Mouse (Mus musculus) embryo, embryonic 10.5 days (tissue): ENCODE measurements around the gene Rufy4.

Experiments used
- DNase-seq: peaks from one replicate; pipeline ENCODE4 v3.0.0-alpha.2; 2015; ENCODE audit warnings: low spot score

Gene Rufy4

DNA sequence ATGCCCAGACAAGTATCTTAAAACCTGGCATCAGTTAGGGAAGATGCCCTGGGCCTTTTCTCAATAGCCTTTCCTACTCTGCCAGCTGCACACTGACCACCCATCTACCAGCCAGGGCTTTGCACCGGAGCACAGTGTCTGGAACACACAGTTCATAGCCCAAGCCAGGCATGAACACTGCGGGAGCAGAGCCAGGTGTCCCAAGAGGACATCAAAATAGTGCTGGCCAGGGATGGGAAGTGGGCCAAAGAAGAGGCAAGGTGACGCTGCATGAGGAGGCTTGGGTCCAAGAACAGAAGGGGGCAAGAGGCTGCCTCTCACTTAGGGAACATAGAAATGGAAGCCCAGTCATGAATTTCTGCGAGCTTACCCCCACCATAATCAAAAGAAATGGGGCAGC, 19.7 kb upstream of the Rufy4 start:
- DNase-seq = no peak

DNA sequence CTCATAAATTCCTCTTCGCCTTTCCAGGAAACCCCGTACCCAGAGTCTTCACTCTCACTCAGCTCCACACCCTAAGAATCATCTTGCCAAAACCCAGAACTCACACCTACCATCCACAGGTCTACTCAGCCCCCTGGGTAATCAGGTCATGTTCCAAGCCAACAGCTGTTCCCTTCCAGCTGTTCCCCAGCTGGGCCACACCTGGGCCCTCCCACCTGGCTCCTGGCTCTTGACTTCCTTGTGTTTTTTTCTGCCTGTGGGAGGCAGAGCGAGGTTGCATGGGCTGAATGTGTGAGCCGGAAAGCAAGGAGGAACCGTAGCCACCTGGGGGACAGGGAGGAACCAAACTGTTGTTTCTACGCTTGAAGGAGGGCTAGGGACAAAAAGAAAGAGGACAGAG, 19.1 kb upstream of the Rufy4 start:
- DNase-seq = no peak

DNA sequence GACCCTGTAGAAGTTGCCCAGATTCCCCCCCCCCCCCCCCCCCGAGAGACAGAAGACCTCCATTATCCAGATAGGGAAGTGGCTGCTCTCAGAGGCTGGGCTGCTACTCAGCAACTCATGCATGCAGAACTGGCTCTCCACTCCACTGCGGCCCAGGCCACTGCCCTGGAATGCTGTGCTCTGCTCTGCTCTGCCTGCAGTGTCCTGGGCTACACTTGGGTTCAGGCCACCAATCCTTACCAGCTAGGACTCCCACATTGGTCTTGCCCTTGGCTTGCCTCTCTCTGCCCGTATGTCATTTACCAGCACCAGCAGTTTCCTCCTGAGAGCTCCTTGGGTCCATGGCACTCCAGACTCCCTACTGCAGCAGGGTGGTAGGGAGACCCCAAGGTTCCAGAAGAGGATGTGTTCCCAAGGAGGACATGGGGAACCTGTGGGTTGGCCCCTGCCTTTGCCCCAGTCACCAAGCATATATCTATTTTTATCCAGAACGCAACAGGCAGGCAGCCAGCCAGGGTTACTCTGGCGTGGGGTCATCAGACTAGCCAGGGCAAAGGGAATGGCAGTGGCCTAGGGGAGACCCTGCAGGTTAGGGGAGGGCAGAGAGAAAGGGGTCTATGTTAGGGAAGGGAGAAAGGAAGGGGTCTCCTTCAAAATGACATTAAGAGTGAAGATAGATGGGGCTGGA, 17.3 kb upstream of the Rufy4 start:
- no peak for DNase-seq

DNA sequence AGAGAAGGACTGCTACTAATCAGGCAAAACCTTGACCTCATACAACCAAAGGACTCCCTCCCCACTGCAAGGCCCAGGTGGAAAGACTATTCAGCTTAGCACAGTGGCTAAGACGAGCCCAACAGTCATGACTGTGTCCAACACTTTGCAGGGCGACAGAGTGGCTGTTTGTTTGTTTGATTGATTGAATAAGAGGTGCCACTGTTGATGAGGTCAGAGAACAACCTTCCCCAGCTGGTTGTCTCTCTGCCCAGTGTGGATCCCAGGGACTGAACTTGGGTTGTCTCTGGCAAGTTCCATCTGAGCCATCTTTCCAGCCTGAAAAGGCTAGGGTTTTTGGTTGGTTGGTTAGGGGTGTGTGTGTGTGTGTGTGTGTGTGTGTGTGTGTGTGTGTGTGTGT, 15.7 kb upstream of the Rufy4 start:
- no peak for DNase-seq

DNA sequence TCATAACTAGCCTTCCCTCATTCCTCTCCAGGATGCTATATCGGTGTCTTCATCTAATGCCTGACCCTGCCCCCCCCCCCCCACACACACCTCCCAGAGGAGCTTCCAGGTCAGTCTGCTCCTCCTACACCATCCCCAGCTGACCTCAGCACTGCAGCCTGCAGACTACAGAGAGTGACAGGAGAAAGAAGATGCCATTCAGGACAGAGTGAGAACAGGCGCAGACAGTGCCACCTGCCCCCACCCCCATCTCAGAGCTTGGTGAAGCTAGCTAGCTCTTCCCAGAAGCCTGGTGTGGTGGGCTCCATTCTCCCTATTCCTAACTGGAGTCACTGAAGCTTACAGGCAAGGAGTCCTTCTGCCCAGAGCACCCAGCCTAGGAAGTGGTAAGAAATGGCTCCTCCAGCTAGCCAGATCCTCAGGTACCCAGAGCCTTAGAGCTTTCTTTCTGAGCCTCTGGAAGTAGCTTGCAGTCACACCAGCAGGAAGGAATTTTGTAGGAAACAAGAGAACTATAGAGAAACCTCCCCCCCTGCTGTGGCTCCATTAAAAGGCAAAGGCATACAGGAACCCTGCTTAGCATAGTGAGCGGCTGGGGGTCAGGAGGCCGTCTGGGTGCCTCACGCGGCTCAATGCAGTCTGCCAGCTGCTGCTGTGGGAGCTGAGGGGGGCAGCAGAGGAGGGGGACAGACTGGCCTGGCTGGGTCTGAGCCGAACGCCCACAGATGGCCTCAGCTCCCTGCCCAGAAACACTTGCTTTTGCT, 14.2 kb upstream of the Rufy4 start:
- DNase-seq = peak; percentile 85

DNA sequence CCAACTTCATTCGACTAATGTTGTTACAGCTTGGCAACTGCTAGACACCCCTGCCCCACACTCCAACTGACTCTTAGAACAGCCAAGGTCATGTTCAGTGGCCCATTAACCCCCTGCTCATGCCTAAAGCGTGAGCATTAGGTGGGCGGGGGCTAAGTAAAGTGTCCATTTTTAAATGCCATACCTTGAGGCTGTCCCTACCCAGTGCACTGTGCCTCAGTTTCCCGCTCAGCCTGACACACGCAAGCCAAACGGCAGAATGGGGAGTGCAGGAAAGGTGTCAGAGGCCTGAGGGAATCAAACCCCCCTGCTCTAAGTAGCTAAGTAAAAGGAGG, 13.7 kb upstream of the Rufy4 start:
- DNase-seq = no peak

DNA sequence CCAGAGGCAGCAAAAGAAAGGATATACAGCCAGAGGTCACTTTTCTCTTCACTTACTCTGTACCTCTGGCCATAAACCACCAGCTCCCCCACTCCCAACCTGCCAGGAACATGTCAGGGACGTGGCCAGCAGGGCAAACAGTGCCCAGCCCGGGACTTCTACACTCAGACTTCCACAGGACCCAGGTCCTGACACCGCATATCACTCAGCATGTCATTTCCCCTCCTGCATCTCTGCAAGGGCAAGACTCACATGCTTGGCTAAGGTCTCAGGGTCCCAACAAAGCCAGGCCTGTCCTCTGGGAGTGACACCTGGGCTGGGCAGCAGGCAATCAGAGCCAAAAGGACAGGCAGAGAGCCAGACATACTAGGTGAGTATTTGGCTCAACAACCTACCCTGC, 12.3 kb upstream of the Rufy4 start:
- DNase-seq = no peak

DNA sequence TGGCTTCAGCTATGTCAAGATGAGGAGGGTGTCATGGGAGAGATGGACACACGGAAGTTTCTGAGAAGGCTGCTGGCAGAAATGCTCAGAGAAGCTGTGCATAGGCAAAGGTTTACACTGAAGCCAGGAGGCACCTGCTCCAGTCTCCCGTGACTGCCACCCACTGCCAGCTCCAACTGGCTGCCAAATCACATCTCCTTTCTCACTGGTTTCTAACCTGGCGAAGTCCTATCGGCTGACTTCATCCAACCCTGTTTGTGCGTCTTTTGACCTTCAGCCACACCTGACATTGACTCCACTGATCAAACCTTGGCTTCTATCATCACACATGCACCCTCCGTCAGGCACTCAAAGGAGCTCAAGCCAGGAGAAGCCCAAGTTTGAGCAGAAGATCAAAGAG, 7.5 kb upstream of the Rufy4 start:
- DNase-seq = no peak

DNA sequence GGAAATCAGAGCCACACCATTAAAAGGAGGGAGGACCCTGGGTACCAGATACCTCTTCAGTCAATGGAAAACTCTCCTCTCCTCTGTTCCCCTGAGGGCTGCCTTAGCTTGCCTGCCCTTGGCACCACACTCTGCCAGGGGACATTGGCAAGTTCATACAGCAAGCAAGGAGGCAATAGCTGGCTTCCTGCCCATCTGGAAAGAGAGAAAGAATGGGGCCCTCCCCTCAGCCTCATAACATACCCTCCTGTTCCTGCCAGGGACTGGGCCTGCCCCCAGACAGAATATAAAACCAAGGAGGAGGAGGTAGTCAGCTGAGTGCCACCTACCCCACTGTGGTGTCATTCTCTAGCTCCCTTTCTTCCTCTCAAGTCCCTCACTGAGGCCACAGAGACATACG, 6.2 kb upstream of the Rufy4 start:
- no peak for DNase-seq

DNA sequence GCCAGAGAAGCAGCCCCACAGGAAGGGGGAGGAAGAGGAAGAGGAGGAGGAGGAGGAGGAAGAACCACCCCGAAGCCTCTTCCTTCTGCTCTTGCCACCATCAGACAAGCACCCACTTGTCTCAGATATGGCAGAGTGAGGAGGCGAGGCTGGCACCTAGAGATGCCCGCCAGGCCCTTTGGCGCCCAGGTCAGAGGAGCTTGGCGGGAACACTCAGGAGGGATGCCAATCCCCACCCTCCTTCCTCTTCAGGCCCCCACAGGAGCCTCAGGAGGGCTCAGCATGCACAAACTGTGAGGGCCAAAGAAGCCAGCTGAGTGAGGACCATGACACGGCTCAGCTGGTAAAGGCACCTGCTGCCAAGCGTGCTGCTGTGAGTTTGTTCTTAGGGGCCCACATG, 4.2 kb upstream of the Rufy4 start:
- no peak for DNase-seq

DNA sequence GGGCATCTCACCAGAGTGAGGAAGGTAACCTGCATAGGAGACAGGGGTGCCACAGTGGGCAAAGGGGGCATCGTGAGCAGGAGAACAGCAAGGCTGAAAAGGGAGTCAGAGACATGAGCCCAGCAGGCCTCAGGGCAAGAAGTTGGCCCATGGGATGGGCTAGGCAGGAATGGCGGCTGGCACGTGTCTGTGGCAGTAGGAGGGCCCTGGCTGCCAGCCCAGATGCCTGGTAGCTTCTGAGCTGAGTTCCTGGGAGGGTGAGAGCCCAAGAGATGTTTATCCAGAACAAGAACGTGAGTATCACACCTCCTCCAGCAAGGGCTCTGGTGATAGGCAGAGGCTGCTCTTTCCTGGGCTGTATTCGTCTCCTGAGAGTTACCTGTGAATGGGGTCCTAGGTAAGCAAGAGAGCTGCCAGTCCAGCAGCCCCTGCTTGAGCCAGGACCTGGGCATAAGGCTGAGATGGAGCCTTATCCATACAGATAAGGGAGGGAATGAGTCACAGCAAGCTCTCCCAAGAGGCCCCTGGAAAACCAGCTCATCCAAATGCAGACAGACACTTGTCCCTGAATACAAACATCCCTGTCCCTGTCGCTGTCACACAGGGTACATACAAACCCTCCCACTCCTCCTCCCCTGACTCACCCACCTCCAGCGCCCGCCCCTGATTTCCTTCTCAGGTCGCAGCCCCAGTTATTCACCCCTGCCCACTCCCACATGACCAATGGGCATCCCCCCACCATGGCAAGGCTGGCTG, 3.3 kb upstream of the Rufy4 start:
- DNase-seq = no peak

DNA sequence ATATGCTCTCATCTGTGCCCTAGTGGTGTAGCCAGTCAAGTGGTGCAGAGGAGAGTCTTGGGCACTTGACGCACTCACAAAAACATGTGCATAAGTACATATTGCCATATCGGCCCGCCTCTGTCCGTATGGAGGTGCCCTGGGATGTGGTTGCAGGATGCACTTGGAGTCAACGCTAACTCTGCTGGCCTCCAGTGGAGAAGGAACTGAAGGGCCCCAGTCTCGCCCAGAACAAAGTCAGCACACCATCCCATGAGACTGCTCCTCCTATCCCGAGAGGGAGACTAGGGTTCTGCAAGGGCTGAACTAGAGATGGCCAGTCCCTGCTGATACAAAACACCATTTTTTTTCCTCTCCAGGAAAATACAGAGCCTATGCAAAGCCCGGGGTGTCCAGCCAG, 2.1 kb upstream of the Rufy4 start:
- no peak for DNase-seq

DNA sequence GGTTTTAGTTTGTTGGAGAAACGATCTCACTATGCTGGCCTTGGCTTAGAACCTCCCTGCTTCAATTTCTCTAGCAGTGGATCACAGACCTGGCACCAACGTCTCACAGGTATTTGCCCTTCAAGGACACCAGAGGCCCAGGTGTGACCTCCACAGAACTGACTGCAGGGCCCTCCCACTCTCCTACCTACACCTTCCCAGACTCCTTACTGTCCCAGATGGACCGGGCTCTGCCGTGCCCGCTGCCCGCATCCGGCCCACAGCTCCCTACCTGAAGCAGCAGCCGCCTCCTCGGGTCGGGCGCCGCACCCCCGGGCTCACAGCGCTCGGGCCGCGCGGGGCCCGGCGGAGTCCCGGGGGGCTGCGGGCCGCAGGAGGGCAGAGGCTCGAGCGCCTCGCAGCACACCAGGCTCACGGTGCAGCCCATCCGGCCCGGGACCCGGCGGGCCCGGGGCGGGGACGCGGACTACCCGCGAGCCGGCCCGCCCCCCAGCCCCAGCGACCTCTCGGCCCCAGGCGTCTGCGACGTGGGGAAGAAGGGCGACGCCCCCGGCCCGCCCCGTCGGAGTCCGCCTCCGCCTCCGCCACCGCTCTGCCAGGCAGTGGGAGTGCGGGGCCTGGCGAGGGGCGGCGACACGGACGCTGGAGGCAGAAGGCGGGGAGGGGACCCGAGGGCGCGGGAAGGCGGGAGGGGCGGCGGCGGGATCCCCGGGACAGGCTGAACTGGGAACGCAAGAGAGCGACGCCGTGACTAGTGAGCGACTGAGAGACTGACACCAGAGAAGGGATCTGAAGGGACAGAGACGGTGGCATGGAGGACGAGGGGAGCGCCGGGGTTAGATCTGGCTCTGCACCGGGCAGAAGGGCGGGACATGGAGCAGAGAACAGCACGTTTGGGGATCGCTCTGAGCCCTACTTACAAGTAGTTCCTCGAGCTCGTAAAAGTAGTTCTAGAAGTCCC, 1.0 kb upstream of the Rufy4 start, which contains the start of gene Tns1:
Gene Tns1 (minus strand): TSS at position 429 of the 961 bp plus-strand sequence.
- DNase-seq = peak; percentile 58

DNA sequence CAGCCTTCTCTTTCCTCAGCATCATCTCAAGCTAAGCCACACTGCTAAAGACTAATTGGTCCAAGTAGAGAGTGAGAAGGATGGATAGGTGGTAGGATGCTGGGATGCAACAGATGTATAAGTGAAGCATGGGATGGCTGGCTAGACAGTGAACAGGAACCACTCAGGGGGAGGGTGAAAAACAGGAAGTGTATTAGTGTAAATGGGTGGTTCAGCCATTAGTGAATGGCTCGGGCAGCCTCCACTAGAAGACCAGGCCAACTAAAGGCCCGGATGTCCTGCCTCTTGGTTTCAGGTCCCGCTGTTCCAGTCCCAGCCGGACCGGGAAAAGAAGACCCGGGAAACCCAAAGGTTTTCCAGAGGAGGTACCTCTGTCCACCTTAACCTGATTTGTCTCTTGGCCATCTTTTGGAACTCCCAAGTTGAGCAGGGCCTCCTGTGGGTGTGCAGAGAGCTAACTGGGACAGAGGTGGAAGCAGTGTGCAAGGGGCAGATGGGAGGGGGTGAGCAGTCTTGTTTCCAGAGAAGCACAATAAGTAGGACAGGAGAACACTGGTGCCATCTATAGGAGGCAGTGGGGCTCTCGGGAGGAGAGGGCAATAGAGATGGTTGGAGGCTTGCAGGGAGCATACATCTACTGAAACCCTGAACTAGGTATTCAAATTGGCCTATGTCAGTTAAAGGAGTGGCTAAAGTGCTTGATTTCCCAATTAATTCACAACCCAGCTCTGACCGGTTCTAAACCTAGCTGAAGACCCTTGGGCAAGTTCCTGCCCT, 5.7 kb downstream of the Rufy4 start:
- DNase-seq = no peak

DNA sequence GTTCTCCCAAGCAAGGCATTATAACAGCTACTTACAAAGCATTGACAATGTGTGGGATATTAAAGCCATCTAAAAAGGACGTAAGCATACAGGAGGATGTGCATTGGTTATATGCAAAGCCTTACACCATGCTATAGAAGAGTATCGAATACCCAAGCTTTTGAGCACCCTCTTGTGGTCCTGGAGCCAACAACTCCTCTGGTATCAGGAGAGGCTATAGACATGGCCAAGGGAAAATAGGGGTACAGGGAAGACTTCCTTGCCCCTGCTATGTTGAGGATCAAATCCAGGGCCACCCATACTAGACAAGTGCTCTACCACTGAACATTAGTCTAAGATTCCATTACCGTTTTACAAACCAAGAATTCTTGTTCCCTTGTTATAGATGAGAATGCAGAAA, 6.7 kb downstream of the Rufy4 start:
- no peak for DNase-seq

DNA sequence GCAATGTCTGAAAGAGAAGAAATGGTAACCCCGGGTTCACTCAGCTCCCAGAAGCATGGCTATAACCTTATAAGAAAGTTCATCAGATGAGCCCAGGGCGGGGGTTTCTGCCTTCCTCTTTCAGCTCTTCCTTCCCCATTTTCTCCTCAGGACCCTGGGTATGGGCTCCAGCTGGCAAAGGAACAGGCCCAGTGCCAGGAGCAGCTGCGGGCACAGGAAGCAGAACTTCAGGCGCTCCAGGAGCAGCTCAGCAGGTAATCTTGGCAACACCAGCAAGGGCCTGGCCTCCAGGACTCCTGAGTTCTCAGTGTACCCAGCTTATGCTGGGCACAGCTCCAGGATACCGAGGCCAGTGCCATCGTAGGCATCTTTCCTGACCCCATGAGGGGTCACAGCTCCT, 8.6 kb downstream of the Rufy4 start:
- DNase-seq = no peak

DNA sequence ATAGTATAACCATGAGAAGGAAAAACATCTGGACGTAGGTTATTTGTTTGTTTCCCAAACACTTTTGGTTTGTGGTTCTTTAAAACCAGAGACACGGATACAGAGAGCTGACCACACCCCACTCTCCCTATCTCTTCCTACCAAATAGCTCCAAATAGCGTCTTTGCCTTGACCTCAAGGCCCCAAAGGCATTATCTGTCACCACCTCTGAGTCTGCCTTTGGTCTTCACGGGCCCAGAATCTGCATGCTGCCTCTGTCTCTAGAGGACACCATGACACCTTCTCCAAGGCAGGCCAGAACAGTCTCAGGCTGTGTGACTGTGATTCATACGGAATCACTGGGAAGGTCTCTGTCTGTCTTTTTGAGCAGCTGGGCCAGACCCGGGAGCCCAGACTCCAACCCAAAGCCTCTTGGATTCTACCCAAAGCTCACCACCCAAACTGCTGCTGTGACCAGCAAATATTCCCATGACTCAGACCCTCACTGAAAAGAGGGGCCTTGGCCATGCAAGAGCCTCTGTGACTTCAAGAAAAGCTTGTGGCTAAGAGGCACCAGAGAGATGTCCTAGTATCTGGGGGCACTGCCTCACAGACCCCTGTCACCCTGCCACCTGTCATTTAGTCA, 10.1 kb downstream of the Rufy4 start:
- no peak for DNase-seq

DNA sequence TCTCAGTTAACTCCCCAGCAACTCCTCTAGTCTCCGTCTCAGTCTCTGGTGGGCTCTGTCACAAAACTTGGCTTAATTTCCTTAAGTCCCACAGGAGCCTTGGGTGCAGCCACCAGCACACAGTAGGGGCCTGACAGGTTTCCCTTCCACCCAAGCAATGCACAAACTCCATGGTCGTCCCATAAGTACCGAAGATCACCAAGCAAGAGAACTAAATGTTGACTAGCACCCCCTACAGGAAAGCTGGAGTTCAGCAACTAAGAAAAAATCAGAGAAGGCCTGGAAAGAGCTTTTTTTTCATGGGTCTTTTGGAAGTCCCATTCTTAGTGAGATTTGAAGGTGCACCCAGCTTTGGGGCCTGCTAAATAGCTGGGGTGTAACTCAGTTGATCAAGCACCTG, 14.1 kb downstream of the Rufy4 start:
- DNase-seq = peak; percentile 33

DNA sequence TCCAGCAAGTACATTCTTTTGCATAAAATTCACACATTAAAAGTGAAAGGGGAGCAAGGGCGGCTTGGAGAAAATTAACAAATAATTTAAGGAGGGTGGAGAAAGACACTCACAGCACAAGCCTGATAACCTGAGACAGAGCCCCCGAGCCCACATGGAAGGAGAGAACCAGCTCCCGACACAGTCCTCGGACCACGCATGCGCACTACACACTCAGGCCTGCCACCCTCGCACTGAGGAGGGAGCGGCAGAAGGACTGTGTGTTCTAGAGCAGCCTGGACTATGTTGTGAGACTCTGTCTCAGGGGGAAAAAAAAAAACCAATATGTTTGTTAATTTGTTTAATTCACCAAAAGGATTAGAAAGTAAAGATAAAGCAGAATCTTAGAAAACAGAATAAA, 16.4 kb downstream of the Rufy4 start:
- no peak for DNase-seq

DNA sequence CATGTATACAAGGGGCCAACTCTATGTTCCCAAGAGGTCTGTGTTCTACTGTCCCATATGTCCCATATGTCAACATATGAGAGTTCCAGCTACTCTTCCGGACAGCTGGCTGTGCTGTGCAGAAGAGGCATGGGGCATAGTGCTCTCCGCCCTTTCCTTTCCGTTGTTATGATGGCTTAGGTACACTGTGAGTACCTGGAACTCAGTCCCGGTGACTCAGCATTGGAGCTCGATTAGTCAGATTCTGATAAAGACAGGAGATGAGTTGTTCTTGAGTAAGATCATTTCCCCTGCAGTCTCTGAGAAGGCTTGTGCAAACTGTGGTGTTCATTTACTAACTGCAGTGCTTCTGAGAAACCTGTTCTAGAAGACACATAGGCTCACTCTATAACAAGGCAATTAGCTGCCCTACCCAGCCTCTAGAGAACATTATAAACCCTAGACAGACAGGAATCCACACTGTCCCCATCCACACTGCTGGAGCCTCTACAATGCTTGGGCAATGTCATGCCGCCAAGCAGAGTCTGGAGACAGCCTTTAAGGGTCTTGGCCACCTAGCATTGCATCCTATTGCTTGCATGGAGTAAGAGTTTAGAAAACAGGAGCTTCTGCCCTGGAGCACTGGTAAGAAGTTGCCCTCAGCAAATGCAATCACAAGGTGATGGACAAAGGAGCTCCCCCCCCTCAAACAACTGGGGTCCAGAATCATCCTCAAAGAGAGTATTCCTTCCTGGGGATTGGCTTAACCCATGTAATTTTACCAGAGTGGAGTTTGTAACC, 24.0 kb downstream of the Rufy4 start:
- no peak for DNase-seq
